Mouse (Mus musculus) hindbrain, embryonic 15.5 days (tissue): Measurements from ENCODE around the gene 5730455P16Rik. TPM values are rescaled to one million over a fixed set of nuclear protein-coding genes. Genes with fewer than 3 reads are reported as not detected.
A peak's percentile ranks its signal among the peaks of the same experiment; 100 is the strongest.

Experiments used
- ATAC-seq: fragments of 200-750 bp; cut with Nextera tagmentation; 2 replicates; pipeline ENCODE4 v1.8.0; 2017; ENCODE audit warnings: low read depth, moderate number of reproducible peaks, moderate TSS enrichment; ENCODE audit not compliant: low FRiP score
- H3K27ac ChIP-seq: fragments of 300-500 bp; sonication (generic); replicated peaks from 2 replicates; pipeline ENCODE4 v1.5.1; 2015; ENCODE audit warnings: mild to moderate bottlenecking, inconsistent platforms
- H3K27me3 ChIP-seq: fragments of 300-500 bp; sonication (generic); 2 replicates; pipeline ENCODE4 v1.6.1; 2015; ENCODE audit warnings: control low read depth, inconsistent platforms
- H3K36me3 ChIP-seq: fragments of 300-500 bp; sonication (generic); 2 replicates; pipeline ENCODE4 v1.6.1; 2015; ENCODE audit warnings: control low read depth, inconsistent platforms
- H3K4me1 ChIP-seq: fragments of 300-500 bp; sonication (generic); replicated peaks from 2 replicates; pipeline ENCODE4 v1.6.1; 2015; ENCODE audit warnings: control low read depth, inconsistent platforms
- H3K4me2 ChIP-seq: fragments of 300-500 bp; sonication (generic); 2 replicates; pipeline ENCODE4 v1.6.1; 2015; ENCODE audit warnings: moderate library complexity, mild to moderate bottlenecking, inconsistent platforms
- H3K4me3 ChIP-seq: fragments of 300-500 bp; sonication (generic); 2 replicates; pipeline ENCODE4 v1.5.1; 2015; ENCODE audit warnings: mild to moderate bottlenecking, inconsistent platforms
- H3K9ac ChIP-seq: fragments of 300-500 bp; sonication (generic); 2 replicates; pipeline ENCODE4 v1.6.1; 2015; ENCODE audit warnings: inconsistent platforms
- H3K9me3 ChIP-seq: fragments of 300-500 bp; sonication (generic); 2 replicates; pipeline ENCODE4 v1.6.1; 2016; ENCODE audit warnings: control low read depth, inconsistent platforms
- WGBS: fragments of 180-500 bp; shearing (Covaris S2); methylation state at CpG from one replicate; pipeline ENCODE4 v1.1.7; 2015; 5-methylcytosine and 5-hydroxymethylcytosine counted together
- polyA plus RNA-seq: library from polyadenylated mRNA; unstranded; fragments of >200 nt; fragmentation: Nextera tagmentation; extraction: Ambion mirVana; gene quantifications from 2 replicates; pipeline ENCODE4 v1.2.1, GENCODE M21; 2015

Gene 5730455P16Rik
- polyA plus RNA-seq, 1 experiment from 2014 or later = 34.2 TPM

- 86% methylated on average over 1 of the region's 1 CpGs for WGBS
- no peak overlapping the region for H3K4me3 ChIP-seq
- ATAC-seq = no peak
- H3K9ac ChIP-seq = no peak overlapping the region
- no peaks in the 10 kb centered on the region for H3K9me3 ChIP-seq
- H3K36me3 ChIP-seq = no peaks in the 10 kb centered on the region
- peaks cover 24% of the 10 kb centered on the region for H3K4me1 ChIP-seq
- H3K27me3 ChIP-seq = no peaks in the 10 kb centered on the region
- H3K27ac ChIP-seq = no peak overlapping the region
- H3K4me2 ChIP-seq = no peak overlapping the region
Observed at GRCm38 (mm10) chr11:80313462-80313861, 64.4 kb downstream of the 5730455P16Rik start.

GRCm38 (mm10) chr11:80312565-80312964 is 65.3 kb downstream of the 5730455P16Rik start:
- no peak overlapping the region for H3K9ac ChIP-seq
- no peaks in the 10 kb centered on the region for H3K36me3 ChIP-seq
- H3K4me1 ChIP-seq = peaks cover 24% of the 10 kb centered on the region
- H3K9me3 ChIP-seq = no peaks in the 10 kb centered on the region
- ATAC-seq = no peak
- H3K4me2 ChIP-seq = no peak overlapping the region
- H3K27ac ChIP-seq = 0 out of 2 replicates have a peak overlapping the region, but pooled peaks have one; percentile 17
- 11% methylated on average over 6 of the region's 6 CpGs for WGBS
- no peaks in the 10 kb centered on the region for H3K27me3 ChIP-seq
- no peak overlapping the region for H3K4me3 ChIP-seq

- Histone ChIP-seq H3K9ac (no peak overlapping the region), H3K27ac (0 out of 2 replicates have a peak overlapping the region, but pooled peaks have one; percentile 17), H3K27me3 (no peaks in the 10 kb centered on the region), H3K9me3 (no peaks in the 10 kb centered on the region), H3K4me3 (no peak overlapping the region), H3K4me1 (peaks cover 24% of the 10 kb centered on the region), H3K4me2 (no peak overlapping the region), H3K36me3 (no peaks in the 10 kb centered on the region)
- WGBS = 21% methylated on average over 2 of the region's 2 CpGs
- ATAC-seq = no peak
Observed at GRCm38 (mm10) chr11:80312049-80312448, 65.8 kb downstream of the 5730455P16Rik start.

GRCm38 (mm10) chr11:80311271-80311670 is 66.6 kb downstream of the 5730455P16Rik start:
- Histone ChIP-seq H3K4me2 (no peak overlapping the region), H3K27me3 (no peaks in the 10 kb centered on the region), H3K36me3 (no peaks in the 10 kb centered on the region), H3K27ac (peak overlapping the region; percentile 18; the same call in 1 of the 2 replicates), H3K9me3 (no peaks in the 10 kb centered on the region), H3K4me3 (no peak overlapping the region), H3K9ac (no peak overlapping the region), H3K4me1 (peaks cover 21% of the 10 kb centered on the region)
- WGBS = 27% methylated on average over 4 of the region's 4 CpGs
- peak; percentile 42; the same call in 1 of the 2 replicates for ATAC-seq

Other genes starting within 250 kb of the 5730455P16Rik start
- gene Tefm, start 235.9 kb downstream of the 5730455P16Rik start, polyA plus RNA-seq = 19.4 and 24.4 TPM in 2 replicates
- 4.1 TPM in 2 replicates for gene Adap2, start 223.9 kb downstream of the 5730455P16Rik start, polyA plus RNA-seq
- 3.3 and 3.9 TPM in 2 replicates for gene Rnf135, start 194.2 kb downstream of the 5730455P16Rik start, polyA plus RNA-seq
- gene Rhot1, start 169.0 kb downstream of the 5730455P16Rik start, polyA plus RNA-seq = 67.4 and 72.7 TPM in 2 replicates
- 6.9 and 8.1 TPM in 2 replicates for gene Rhbdl3, start 77.1 kb downstream of the 5730455P16Rik start, polyA plus RNA-seq
- gene Zfp207, start 5.2 kb upstream of the 5730455P16Rik start, polyA plus RNA-seq = 164 and 175 TPM in 2 replicates
- 264 and 269 TPM in 2 replicates for gene Psmd11, start 50.6 kb upstream of the 5730455P16Rik start, polyA plus RNA-seq
- gene Cdk5r1, start 99.0 kb upstream of the 5730455P16Rik start, polyA plus RNA-seq = 81.6 and 90.9 TPM in 2 replicates